Mouse (Mus musculus): ENCODE results near the gene Dcaf12l2. TPM values are rescaled to one million over a fixed set of nuclear protein-coding genes. Genes with fewer than 3 reads are reported as not detected.

The Dcaf12l2 gene
- total RNA-seq (2021) = under 1 TPM in 1 of 2 experiments, not detected in 1; 0.17 TPM

DNA sequence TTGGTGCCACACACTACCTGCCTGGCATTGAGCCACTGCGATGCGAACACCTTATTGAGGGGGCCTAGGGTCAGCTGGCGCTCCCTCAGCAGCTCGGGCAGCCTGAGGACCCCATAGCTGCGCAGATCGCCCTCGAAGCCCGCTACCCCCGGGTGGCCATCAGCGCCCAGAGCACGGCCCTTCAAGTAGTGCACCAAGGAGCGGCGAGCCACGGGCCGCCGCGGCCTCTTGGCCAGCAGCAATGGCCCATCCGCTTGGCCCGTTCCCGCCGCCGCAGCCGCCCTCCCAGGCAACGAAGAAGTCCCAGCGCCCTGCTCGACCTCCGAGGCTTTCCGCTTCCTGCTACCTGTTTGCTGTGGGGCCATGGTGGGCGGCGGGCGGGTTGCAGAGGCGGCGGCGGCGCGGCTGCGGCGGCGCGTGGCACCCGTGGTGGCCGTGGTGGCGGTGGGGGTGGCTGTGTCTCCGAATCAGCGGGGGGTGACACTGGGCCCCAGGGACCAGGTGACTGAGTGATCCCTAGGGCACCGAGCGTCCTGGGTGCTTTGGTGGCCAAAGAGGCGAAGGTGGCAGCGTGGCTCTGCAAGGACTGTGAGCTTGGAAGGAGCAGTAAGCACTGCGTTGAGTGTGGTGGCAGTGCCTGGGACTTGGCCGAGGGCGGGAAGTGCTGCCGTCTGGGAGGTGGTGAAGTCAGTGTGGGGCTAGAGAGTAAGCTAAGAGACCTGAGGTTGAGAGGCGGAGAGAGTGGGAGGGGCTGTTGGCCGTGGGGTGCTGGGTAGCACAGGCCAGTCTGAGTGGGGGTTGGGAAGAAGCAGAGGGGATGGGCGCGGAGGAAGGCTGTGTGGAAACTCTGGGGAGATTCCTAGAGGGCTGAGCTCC lies at the start of gene Dcaf12l2:
Dcaf12l2 (minus strand) TSS at position 697 of the 876 bp plus-strand sequence.
- intact Hi-C loops (cut with DNase I) = no loop called here
- DNase-seq = no peak

DNA sequence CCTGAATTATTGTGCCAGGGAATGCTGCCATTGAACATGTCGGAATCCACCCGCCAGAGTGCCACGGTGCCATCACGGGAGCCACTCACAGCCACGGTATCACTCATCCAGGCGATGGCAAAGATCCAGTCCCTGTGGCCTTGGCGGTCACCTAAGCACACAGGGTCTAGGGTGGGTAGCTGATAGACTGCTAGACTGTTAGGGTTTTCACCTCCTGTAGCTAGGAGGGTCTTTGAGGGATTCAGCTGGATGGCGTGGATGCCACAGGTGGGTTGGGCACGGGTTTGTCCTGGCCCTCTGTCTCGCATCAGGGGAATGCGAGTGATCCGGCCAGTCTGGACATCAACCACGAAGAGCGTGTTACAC lies 879 bp downstream of the Dcaf12l2 start:
- intact Hi-C loops (cut with DNase I) = no loop called here
- DNase-seq = no peak

Measured in heart, postnatal 36 days (tissue).